Mouse (Mus musculus) forebrain, embryonic 13.5 days (tissue): ENCODE data around the gene Dnase1. TPM values are rescaled to one million over a fixed set of nuclear protein-coding genes. Genes with fewer than 3 reads are reported as not detected.
"Not testable (repeated sequence)": the region's sequence is repeated elsewhere in the genome, so short reads cannot be mapped to it uniquely, and the experiment has no call there.

ENCODE experiments used
- ATAC-seq: fragments of 200-750 bp; cut with Nextera tagmentation; 2 replicates; pipeline ENCODE4 v1.8.0; 2017
- H3K27ac ChIP-seq: fragments of 300-500 bp; sonication (generic); 2 replicates; pipeline ENCODE4 v1.5.1; 2015; ENCODE audit warnings: inconsistent platforms, mild to moderate bottlenecking, moderate library complexity
- H3K27me3 ChIP-seq: fragments of 300-500 bp; sonication (generic); 2 replicates; pipeline ENCODE4 v1.6.1; 2015; ENCODE audit warnings: mild to moderate bottlenecking, inconsistent platforms
- H3K36me3 ChIP-seq: fragments of 300-500 bp; sonication (generic); 2 replicates; pipeline ENCODE4 v1.6.1; 2015; ENCODE audit warnings: mild to moderate bottlenecking, inconsistent platforms; ENCODE audit not compliant: poor library complexity, severe bottlenecking
- H3K4me1 ChIP-seq: fragments of 300-500 bp; sonication (generic); 2 replicates; pipeline ENCODE4 v1.6.1; 2015; ENCODE audit warnings: inconsistent platforms
- H3K4me2 ChIP-seq: fragments of 300-500 bp; sonication (generic); 2 replicates; pipeline ENCODE4 v1.6.1; 2015; ENCODE audit warnings: inconsistent platforms, mild to moderate bottlenecking, moderate library complexity
- H3K4me3 ChIP-seq: fragments of 300-500 bp; sonication (generic); 2 replicates; pipeline ENCODE4 v1.5.1; 2015; ENCODE audit warnings: mild to moderate bottlenecking, inconsistent platforms
- H3K9ac ChIP-seq: fragments of 300-500 bp; sonication (generic); 2 replicates; pipeline ENCODE4 v1.6.1; 2015; ENCODE audit warnings: mild to moderate bottlenecking, inconsistent platforms
- H3K9me3 ChIP-seq: fragments of 300-500 bp; sonication (generic); replicated peaks from 2 replicates; pipeline ENCODE4 v1.6.1; 2016; ENCODE audit warnings: inconsistent platforms
- WGBS: fragments of 180-500 bp; shearing (Covaris S2); methylation state at CpG from one replicate; pipeline ENCODE4 v1.1.7; 2015; 5-methylcytosine and 5-hydroxymethylcytosine counted together
- polyA plus RNA-seq: library from polyadenylated mRNA; unstranded; fragments of >200 nt; fragmentation: Nextera tagmentation; extraction: Ambion mirVana; gene quantifications from 2 replicates; pipeline ENCODE4 v1.2.1, GENCODE M21; 2015

Gene Dnase1
- polyA plus RNA-seq, 1 experiment from 2014 or later = 5.0 TPM

- no peaks in the 10 kb centered on the region for H3K9me3 ChIP-seq
- no peak overlapping the region for H3K4me3 ChIP-seq
- H3K36me3 ChIP-seq = peaks cover 83% of the 10 kb centered on the region
- no peaks in the 10 kb centered on the region for H3K4me1 ChIP-seq
- no peak overlapping the region for H3K4me2 ChIP-seq
- no peak overlapping the region for H3K27ac ChIP-seq
- ATAC-seq = no peak
- H3K27me3 ChIP-seq = no peaks in the 10 kb centered on the region
- H3K9ac ChIP-seq = no peak overlapping the region
- 94% methylated on average over 4 of the region's 4 CpGs for WGBS
Observed at GRCm38 (mm10) chr16:4064945-4065344, 28.2 kb downstream of the Dnase1 start.

- Histone ChIP-seq H3K27ac (no peak overlapping the region), H3K27me3 (no peaks in the 10 kb centered on the region), H3K36me3 (peaks cover 49% of the 10 kb centered on the region), H3K4me2 (no peak overlapping the region), H3K9ac (no peak overlapping the region), H3K9me3 (no peaks in the 10 kb centered on the region), H3K4me3 (no peak overlapping the region), H3K4me1 (no peaks in the 10 kb centered on the region)
- WGBS = 64% methylated on average over 8 of the region's 8 CpGs
- no peak for ATAC-seq
Observed at GRCm38 (mm10) chr16:4068588-4068987, 31.8 kb downstream of the Dnase1 start.

GRCm38 (mm10) chr16:4074297-4074696 is 37.6 kb downstream of the Dnase1 start:
- Histone ChIP-seq H3K4me2 (no peak overlapping the region), H3K36me3 (no peaks in the 10 kb centered on the region), H3K9ac (no peak overlapping the region), H3K27me3 (no peaks in the 10 kb centered on the region), H3K27ac (no peak overlapping the region), H3K4me3 (no peak overlapping the region), H3K4me1 (peaks cover 16% of the 10 kb centered on the region), H3K9me3 (no peaks in the 10 kb centered on the region)
- WGBS = 84% methylated on average over 6 of the region's 6 CpGs
- ATAC-seq = no peak

- no peaks in the 10 kb centered on the region for H3K9me3 ChIP-seq
- H3K36me3 ChIP-seq = no peaks in the 10 kb centered on the region
- no peak overlapping the region for H3K9ac ChIP-seq
- peaks cover 16% of the 10 kb centered on the region for H3K4me1 ChIP-seq
- no peak overlapping the region for H3K27ac ChIP-seq
- no peak for ATAC-seq
- H3K4me3 ChIP-seq = no peak overlapping the region
- no peaks in the 10 kb centered on the region for H3K27me3 ChIP-seq
- 81% methylated on average over 3 of the region's 3 CpGs for WGBS
- H3K4me2 ChIP-seq = no peak overlapping the region
Observed at GRCm38 (mm10) chr16:4074836-4075235, 38.1 kb downstream of the Dnase1 start.

- ATAC-seq = peak; percentile 99
- peak within 1 kb of the TSS; percentile 73 for H3K27ac ChIP-seq
- H3K9ac ChIP-seq = peak within 1 kb of the TSS; percentile 86
- H3K36me3 ChIP-seq = peaks cover 12% of the 10 kb centered on the region
- peak within 1 kb of the TSS; percentile 77 for H3K4me2 ChIP-seq
- WGBS = under 1% methylated on average over 58 of the region's 58 CpGs
- H3K9me3 ChIP-seq = no peaks in the 10 kb centered on the region
- H3K4me1 ChIP-seq = peaks cover 16% of the 10 kb centered on the region
- no peaks in the 10 kb centered on the region for H3K27me3 ChIP-seq
- peak within 1 kb of the TSS; percentile 90 for H3K4me3 ChIP-seq
Observed at GRCm38 (mm10) chr16:4077384-4078061, 40.8 kb downstream of the Dnase1 start, which contains the start of gene Trap1. Trap1 (minus strand) TSS chr16:4077827.

GRCm38 (mm10) chr16:4078302-4078701 is 41.6 kb downstream of the Dnase1 start:
- not testable (repeated sequence) for H3K9ac ChIP-seq, ATAC-seq, H3K27ac ChIP-seq, H3K27me3 ChIP-seq, H3K9me3 ChIP-seq
- WGBS = 73% methylated on average over 10 of the region's 10 CpGs
- Histone ChIP-seq H3K4me3 (peak overlapping the region; percentile 90), H3K4me2 (peak overlapping the region; percentile 77), H3K36me3 (peaks cover 12% of the 10 kb centered on the region), H3K4me1 (peaks cover 16% of the 10 kb centered on the region)

GRCm38 (mm10) chr16:4079656-4080055 is 42.9 kb downstream of the Dnase1 start:
- 83% methylated on average over 1 of the region's 1 CpGs for WGBS
- no peak overlapping the region for H3K27ac ChIP-seq
- H3K9me3 ChIP-seq = no peaks in the 10 kb centered on the region
- H3K4me1 ChIP-seq = peaks cover 16% of the 10 kb centered on the region
- H3K4me2 ChIP-seq = no peak overlapping the region
- no peak for ATAC-seq
- H3K4me3 ChIP-seq = no peak overlapping the region
- no peak overlapping the region for H3K9ac ChIP-seq
- H3K27me3 ChIP-seq = no peaks in the 10 kb centered on the region
- peaks cover 21% of the 10 kb centered on the region for H3K36me3 ChIP-seq

- not testable (repeated sequence) for H3K4me2 ChIP-seq, ATAC-seq, H3K4me3 ChIP-seq, H3K27me3 ChIP-seq, H3K9me3 ChIP-seq, H3K27ac ChIP-seq, H3K9ac ChIP-seq
- H3K4me1 ChIP-seq = peaks cover 16% of the 10 kb centered on the region
- 85% methylated on average over 3 of the region's 3 CpGs for WGBS
- H3K36me3 ChIP-seq = peaks cover 29% of the 10 kb centered on the region
Observed at GRCm38 (mm10) chr16:4080419-4080818, 43.7 kb downstream of the Dnase1 start.

- no peak for ATAC-seq
- Histone ChIP-seq H3K4me2 (no peak overlapping the region), H3K4me1 (no peaks in the 10 kb centered on the region), H3K9ac (no peak overlapping the region), H3K4me3 (no peak overlapping the region), H3K36me3 (peaks cover 74% of the 10 kb centered on the region), H3K27me3 (no peaks in the 10 kb centered on the region), H3K27ac (no peak overlapping the region), H3K9me3 (no peaks in the 10 kb centered on the region)
- WGBS = 94% methylated on average over 7 of the region's 7 CpGs
Observed at GRCm38 (mm10) chr16:4085051-4085450, 48.3 kb downstream of the Dnase1 start.

- Histone ChIP-seq H3K27me3 (no peaks in the 10 kb centered on the region), H3K9me3 (no peaks in the 10 kb centered on the region), H3K27ac (no peak overlapping the region), H3K4me3 (no peak overlapping the region), H3K9ac (no peak overlapping the region), H3K4me1 (no peaks in the 10 kb centered on the region), H3K4me2 (no peak overlapping the region), H3K36me3 (peaks cover 83% of the 10 kb centered on the region)
- no peak for ATAC-seq
- WGBS = 96% methylated on average over 9 of the region's 9 CpGs
Observed at GRCm38 (mm10) chr16:4085851-4086387, 49.2 kb downstream of the Dnase1 start.

GRCm38 (mm10) chr16:4087214-4087913 is 50.6 kb downstream of the Dnase1 start:
- 95% methylated on average over 8 of the region's 8 CpGs for WGBS
- no peak for ATAC-seq
- peaks cover 87% of the 10 kb centered on the region for H3K36me3 ChIP-seq

More at GRCm38 (mm10) chr16:4087214-4087913, 50.6 kb downstream of the Dnase1 start:
- Histone ChIP-seq H3K4me3 (no peak overlapping the region), H3K27me3 (no peaks in the 10 kb centered on the region), H3K4me1 (no peaks in the 10 kb centered on the region), H3K27ac (no peak overlapping the region), H3K9ac (no peak overlapping the region), H3K9me3 (no peaks in the 10 kb centered on the region), H3K4me2 (no peak overlapping the region)
